Mouse (Mus musculus): ENCODE measurements at regions not wholly inside any gene's neighbourhood (a gene's known extent, or its start where the extent isn't known, plus 50 kb on each side); places are given as distances from the start of the nearest gene placed in this dataset.

DNA sequence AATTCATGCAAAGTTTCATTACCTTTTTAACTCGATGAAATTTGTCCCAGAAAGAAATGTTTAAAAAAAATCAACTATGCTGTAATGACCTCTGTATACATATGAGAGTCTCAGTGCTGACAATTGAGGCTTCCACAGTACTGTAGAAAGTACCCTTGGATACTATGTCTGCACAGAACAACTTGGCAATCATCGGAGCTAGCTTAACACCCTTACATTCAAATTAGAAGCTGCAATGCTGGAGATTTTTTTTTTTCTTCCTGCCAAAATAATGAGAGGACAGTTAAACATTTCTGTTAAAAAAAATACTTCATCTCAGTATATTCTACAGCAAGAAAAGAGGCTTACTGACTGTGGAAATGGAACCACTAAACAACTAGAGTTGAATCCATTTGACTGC is 452.1 kb upstream of the Cntn6 start:
- TF ChIP-seq GATA2 (IDR thresholded peaks at IDR 0.05; ENCODE audit: borderline replicate concordance, low read depth, low read length) (no peak), CTCF (IDR thresholded peaks at IDR 0.05; ENCODE audit: low read depth, low read length) (no peak), TAL1 (conservative IDR thresholded peaks at IDR 0.05; ENCODE audit: low read depth, low read length) (no peak), GATA1 (IDR thresholded peaks at IDR 0.05; ENCODE audit: borderline replicate concordance, low read length) (no peak)

Data from G1E (cell line).